Mouse (Mus musculus) heart, postnatal 10 days (tissue): ENCODE data around the gene Gm28729. TPM values are rescaled to one million over a fixed set of nuclear protein-coding genes. Genes with fewer than 3 reads are reported as not detected.

Source experiments
- DNase-seq, 2 experiments: peaks; one replicate each; pipeline ENCODE4 v3.0.0; 2021
- intact Hi-C: fragments of 180-260 bp; cut with DNase I; formaldehyde crosslinking; loops from one replicate; pipeline ENCODE4 v1.15.1; 2025
- total RNA-seq, 2 experiments: library from RNA; stranded (reverse); gene quantifications; 2 replicates each; pipeline ENCODE4 v1.2.3; 2021

Gm28729 gene
- total RNA-seq, 2 experiments from 2014 or later = not detected

GRCm38 (mm10) chr9:96470266-96470974 is 54.6 kb downstream of the Gm28729 start:
- DNase-seq = no peak
- intact Hi-C loops = no loop called here

GRCm38 (mm10) chr9:96469556-96470265 is 55.4 kb downstream of the Gm28729 start:
- intact Hi-C loops = no loop called here

GRCm38 (mm10) chr9:96463708-96464107 is 61.4 kb downstream of the Gm28729 start:
- intact Hi-C loops = no loop called here
- DNase-seq = peak in 1 of 2 experiments; percentile 10

More at GRCm38 (mm10) chr9:96469556-96470265, 55.4 kb downstream of the Gm28729 start:
- no peak for DNase-seq

GRCm38 (mm10) chr9:96461607-96462006 is 63.5 kb downstream of the Gm28729 start:
- DNase-seq = no peak
- intact Hi-C loops = no loop called here

GRCm38 (mm10) chr9:96460117-96460865 is 64.8 kb downstream of the Gm28729 start:
- DNase-seq = no peak
- intact Hi-C loops = no loop called here

GRCm38 (mm10) chr9:96455618-96456017 is 69.4 kb downstream of the Gm28729 start:
- DNase-seq = no peak
- intact Hi-C loops = no loop called here

DNA sequence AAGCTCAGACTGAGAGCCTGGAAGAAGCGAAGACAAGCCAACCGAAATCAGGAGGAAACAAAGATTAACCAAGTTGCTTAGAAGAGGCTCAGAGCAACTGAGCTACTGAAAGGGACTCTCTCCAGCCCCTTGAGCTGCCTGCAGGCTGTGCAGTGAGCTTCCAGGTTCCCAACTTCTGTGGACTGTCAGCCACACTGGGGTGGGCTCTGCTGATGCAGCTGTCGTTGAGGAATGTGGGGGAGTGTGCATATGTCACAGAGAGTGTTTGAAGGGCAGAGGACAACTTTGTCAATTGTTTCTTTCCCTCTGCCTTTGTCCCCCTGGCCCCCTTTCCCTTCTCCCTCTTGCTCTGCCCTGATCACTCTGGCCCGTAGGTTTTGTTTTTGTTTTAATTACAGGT is 72.1 kb downstream of the Gm28729 start:
- intact Hi-C loops = no loop called here
- no peak for DNase-seq

DNA sequence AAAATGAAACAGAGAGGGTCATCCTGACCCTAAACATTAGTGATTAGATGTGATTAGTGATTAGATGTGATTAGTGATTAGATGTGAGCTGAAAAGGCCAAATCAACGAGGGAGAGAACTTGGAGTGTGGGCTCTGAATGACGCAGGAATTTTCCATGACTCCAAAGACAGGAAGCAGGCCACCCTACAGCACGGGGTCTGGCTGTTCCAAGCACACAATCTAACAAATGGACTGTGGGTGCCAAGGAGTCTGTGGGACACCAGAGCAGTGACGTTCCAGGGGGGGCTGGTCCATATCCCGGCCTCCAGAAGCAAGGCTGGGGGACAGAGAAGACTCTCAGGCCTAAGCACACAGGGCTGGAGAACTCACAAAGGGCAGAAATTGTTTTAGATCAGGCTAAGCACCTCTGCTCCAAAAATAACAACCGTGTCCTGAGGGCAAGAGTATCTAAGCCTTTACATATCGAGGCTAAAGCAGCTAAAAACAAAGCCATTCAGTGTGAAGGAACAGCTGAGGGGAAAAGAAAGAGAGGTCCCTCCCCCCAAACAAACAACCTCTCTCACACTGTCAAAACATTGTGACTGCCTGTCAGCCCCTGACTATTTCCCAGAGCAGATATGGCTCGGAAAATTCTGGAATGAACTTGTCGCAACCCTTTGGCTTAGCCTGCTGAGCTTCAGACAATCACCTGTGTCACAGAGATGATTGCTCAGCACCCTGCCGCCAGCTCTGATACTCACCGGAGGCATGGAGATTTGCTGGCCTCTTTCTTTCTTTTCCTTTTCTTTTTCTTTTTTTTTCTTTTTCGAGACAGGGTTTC is 74.0 kb downstream of the Gm28729 start:
- DNase-seq = peak; percentile 33 to 40
- intact Hi-C loops = no loop called here

DNA sequence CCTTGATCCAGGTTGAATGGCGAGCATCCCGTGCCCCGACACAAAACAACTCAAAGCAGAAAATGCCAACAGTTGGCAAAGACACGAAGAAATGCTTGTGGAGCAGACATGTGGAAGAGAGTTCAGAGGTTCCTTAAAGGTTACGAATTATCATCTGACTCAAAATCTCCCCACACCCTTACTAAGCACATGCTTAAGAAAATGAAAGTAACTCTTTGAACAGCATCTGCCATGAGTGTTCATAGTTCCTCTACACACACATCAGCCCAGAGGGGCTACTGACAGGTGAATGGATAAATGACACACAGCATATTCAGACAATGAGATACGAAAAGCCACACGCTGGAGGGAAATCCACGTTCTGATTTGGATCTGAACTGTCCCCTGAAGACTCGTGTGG is 75.5 kb downstream of the Gm28729 start:
- DNase-seq = no peak
- intact Hi-C loops = no loop called here

DNA sequence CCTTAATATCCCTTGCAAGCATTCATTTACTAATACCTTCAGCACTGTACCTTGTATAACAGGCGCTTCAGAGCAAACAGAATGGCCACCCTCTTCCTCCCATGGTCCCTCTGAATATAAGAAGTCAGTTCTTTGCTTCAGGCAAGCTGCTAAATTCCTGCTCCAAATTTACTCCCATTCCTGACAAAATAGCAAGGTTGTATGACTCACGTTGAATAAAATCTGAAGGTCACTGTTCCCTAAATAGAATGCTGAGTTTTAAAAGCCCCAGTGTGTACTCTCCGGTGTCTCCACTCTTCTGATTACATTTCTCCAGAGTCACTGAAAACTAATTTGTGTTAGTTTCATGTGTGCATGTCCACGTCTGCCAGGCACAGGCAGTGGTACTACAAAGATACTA is 79.7 kb downstream of the Gm28729 start:
- no peak for DNase-seq
- intact Hi-C loops = no loop called here

- no peak for DNase-seq
Measured at GRCm38 (mm10) chr9:96442081-96442480, 83.0 kb downstream of the Gm28729 start.

GRCm38 (mm10) chr9:96438334-96438871 is 86.7 kb downstream of the Gm28729 start:
- no peak for DNase-seq
- intact Hi-C loops = loop anchor here (2.0 kb wide), 2 partner anchors 40 to 76 kb away; partner anchors contain the start of gene Rnf7

More at GRCm38 (mm10) chr9:96442081-96442480, 83.0 kb downstream of the Gm28729 start:
- intact Hi-C loops = no loop called here

DNA sequence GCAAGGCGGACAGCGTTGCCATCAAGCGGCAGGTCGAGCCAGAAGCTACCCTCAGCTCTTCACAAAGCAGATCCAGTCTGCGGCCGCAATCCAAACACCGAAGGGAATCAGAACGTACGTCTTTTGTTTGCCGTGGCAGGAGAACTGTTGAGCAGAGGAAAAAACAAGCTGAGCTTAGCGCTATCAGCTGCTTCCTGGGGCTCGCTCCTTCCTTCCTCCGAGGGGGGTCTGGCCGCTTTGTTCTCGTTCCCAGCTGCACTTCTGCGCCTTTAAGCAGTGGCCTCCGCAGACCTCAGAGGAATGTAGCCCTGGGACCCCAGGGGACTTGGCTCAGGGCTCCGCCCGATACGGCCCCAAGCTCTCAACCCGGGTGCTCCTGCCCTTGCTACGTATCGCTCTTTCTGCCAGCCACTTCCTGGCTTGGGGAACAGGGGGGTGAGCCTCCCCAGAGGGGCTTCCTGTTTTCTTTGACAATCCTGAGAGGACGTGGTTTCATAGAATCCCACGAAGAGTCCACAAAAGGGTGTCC is 87.2 kb downstream of the Gm28729 start:
- intact Hi-C loops = loop anchor here (2.0 kb wide), 2 partner anchors 41 to 75 kb away; partner anchors contain the start of gene Rnf7
- DNase-seq = peak; percentile 77 to 83

DNA sequence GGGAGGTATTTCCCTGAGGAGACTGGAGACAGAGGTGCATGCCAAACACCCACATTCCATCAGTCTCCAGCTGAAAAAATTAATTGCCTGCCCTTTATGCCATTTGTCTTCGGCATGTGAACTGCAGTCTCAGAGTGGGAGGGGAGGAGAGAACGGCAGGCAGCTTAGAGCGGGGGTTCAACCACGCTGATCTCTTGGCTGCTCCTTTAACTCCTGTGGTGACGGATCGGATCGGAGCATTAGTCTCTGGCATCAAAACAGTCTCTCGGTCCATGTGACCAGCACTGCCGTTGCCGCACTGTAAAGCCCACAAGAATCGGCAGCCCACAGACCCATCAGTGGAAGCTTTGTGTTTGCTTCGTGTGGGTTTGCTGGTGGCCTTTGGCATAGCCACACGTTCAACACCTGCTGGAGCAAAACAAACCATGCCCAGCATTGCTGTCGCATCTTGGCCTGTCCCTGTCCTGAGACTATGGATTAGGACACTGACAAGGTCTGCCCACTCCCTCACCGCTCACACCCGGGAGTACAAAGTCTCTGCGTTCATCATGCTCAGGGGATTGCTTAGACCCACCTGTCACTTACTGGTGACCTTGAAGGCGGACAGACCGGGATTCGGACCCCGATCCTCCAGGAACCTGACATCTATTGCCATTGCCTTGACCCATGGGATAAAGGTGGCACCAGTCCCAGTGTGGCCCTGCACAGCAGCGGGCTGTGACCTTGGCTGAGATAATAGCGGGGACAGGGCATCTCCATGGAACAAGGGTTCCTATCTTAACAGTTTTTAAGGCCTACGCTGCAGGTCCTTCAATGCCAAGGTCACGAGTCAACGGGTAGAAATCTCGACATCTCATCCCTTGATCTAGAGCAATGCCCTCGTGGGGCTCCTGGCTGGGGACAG is 87.9 kb downstream of the Gm28729 start:
- intact Hi-C loops = no loop called here
- peak; percentile 10 to 41 for DNase-seq

Other genes starting within 250 kb of the Gm28729 start
- gene Atp1b3, start 160.8 kb downstream of the Gm28729 start, total RNA-seq = 10 to 100 TPM; 74.1 to 76.5 TPM
- gene Rnf7, start 46.6 kb downstream of the Gm28729 start, total RNA-seq = 10 to 100 TPM; 80.4 to 85.9 TPM
- 1 to 10 TPM; 7.6 to 8.3 TPM for gene Rasa2, start 106.4 kb upstream of the Gm28729 start, total RNA-seq
- 10 to 100 TPM; 30.2 to 37.0 TPM for gene Zbtb38, start 227.6 kb upstream of the Gm28729 start, total RNA-seq